In the genomic region with DNA sequence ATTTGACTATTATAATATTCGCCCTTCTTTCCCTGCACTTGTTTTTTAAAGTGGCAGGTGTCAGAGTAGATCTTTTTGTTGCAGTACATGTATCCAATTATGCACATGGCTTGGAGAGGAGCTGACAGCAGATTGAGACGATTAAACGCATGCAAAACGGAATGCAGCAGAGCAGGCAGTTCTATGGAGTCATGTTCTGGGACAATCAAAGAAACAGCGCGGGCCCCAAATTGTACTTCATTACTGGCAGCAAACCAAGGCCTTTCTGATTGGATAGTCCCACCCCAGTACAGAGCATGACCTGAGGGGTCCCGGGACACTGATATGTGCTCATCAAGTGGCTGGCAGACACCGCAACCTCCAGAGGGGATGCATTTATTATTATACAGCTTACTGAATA, we compare ENCODE assay signal across 19 mouse cellular contexts.
DNase-seq lines count a peak whose midpoint lies in the region; ATAC-seq lines count a peak whose summit lies in the region.
"Had no signal": no experiment of that assay in that cellular context is flagged by ENCODE, and none has a peak within 500 bp of the region (broad histone marks: within the 10 kb centered on the region; RNA-seq: fewer than 3 reads in every experiment).

No protein-coding gene starts in this region.

- peaks cover 11% of the 10 kb centered on the region for H3K4me1 ChIP-seq in midbrain, embryonic 11.5 days (ENCODE audit: control insufficient read depth, insufficient read depth, low read length)
- peaks cover 48% of the 10 kb centered on the region for H3K4me1 ChIP-seq in midbrain, embryonic 10.5 days
- H3K4me1 ChIP-seq in midbrain, embryonic 14.5 days (ENCODE audit: control insufficient read depth, insufficient read depth, low read length): peaks cover 23% of the 10 kb centered on the region
- H3K4me1 ChIP-seq: limb, embryonic 12.5 days had no signal

- H3K4me2 ChIP-seq in midbrain, embryonic 11.5 days: no peak overlapping the region
- no peak overlapping the region for H3K4me2 ChIP-seq in midbrain, embryonic 14.5 days (ENCODE audit: low read length)
- H3K4me2 ChIP-seq: heart, embryonic 11.5 days; limb, embryonic 12.5 days; neural tube, embryonic 12.5 days had no signal

- H3K27ac ChIP-seq in midbrain, embryonic 11.5 days (ENCODE audit: low read depth, low read length): no peak overlapping the region
- no peak overlapping the region for H3K27ac ChIP-seq in midbrain, embryonic 10.5 days (replicated peaks)
- no peak overlapping the region for H3K27ac ChIP-seq in midbrain, embryonic 14.5 days (replicated peaks; ENCODE audit: low read depth, low read length)
- H3K27ac ChIP-seq: layer of hippocampus, adult 2 months; limb, embryonic 12.5 days; liver, embryonic 14.5 days; neural tube, embryonic 12.5 days had no signal

- H3K36me3 ChIP-seq in midbrain, embryonic 11.5 days (ENCODE audit: control insufficient read depth, insufficient read depth, low read length): no peaks in the 10 kb centered on the region
- H3K36me3 ChIP-seq in midbrain, embryonic 10.5 days: no peaks in the 10 kb centered on the region
- H3K36me3 ChIP-seq in midbrain, embryonic 14.5 days (ENCODE audit: control insufficient read depth, insufficient read depth, low read length): no peaks in the 10 kb centered on the region
- H3K36me3 ChIP-seq: G1E; limb, embryonic 12.5 days; neural tube, embryonic 12.5 days had no signal

- H3K9ac ChIP-seq in midbrain, embryonic 11.5 days (ENCODE audit: low read length): no peak overlapping the region
- H3K9ac ChIP-seq in midbrain, embryonic 14.5 days (replicated peaks; ENCODE audit: low read length): no peak overlapping the region
- H3K9ac ChIP-seq: limb, embryonic 12.5 days; liver, embryonic 14.5 days; neural tube, embryonic 12.5 days had no signal

- no peaks in the 10 kb centered on the region for H3K9me3 ChIP-seq in midbrain, embryonic 11.5 days (ENCODE audit: control insufficient read depth, low read length)
- H3K9me3 ChIP-seq in midbrain, embryonic 10.5 days (replicated peaks): no peaks in the 10 kb centered on the region
- no peaks in the 10 kb centered on the region for H3K9me3 ChIP-seq in midbrain, embryonic 14.5 days (ENCODE audit: control insufficient read depth, low read length)
- H3K9me3 ChIP-seq: G1E; limb, embryonic 12.5 days; neural tube, embryonic 12.5 days had no signal

- ATAC-seq in midbrain, embryonic 11.5 days (ENCODE audit: low FRiP score): peak; percentile 42; the same call in 1 of the 2 replicates
- peak; percentile 58; the same call in 1 of the 2 replicates for ATAC-seq in midbrain, embryonic 14.5 days (ENCODE audit: low FRiP score, low TSS enrichment)
- ATAC-seq in megakaryocyte-erythroid progenitor cell, adult 5-6 weeks (replicated peaks; ENCODE audit: low FRiP score, low TSS enrichment, poor library complexity, severe bottlenecking): no peak
- ATAC-seq: CD4-positive, CD25-positive, alpha-beta regulatory T cell, adult 4 months; intestine, embryonic 16.5 days had no signal

- WGBS in midbrain, embryonic 11.5 days: 61% methylated on average over 8 of the region's 8 CpGs
- 76% methylated on average over 8 of the region's 8 CpGs for WGBS in midbrain, embryonic 10.5 days
- WGBS in midbrain, embryonic 14.5 days: 19% methylated on average over 8 of the region's 8 CpGs

- no peak overlapping the region for H3K4me3 ChIP-seq in midbrain, embryonic 11.5 days (ENCODE audit: low read depth, low read length)
- H3K4me3 ChIP-seq in midbrain, embryonic 10.5 days: no peak overlapping the region
- H3K4me3 ChIP-seq in midbrain, embryonic 14.5 days (replicated peaks; ENCODE audit: low read depth, low read length): no peak overlapping the region
- H3K4me3 ChIP-seq: layer of hippocampus, adult 2 months; limb, embryonic 12.5 days; neural tube, embryonic 12.5 days had no signal

- H3K27me3 ChIP-seq in midbrain, embryonic 11.5 days (ENCODE audit: control insufficient read depth, insufficient read depth, low read length): no peaks in the 10 kb centered on the region
- H3K27me3 ChIP-seq in midbrain, embryonic 10.5 days (ENCODE audit: low read depth, poor library complexity, severe bottlenecking): no peaks in the 10 kb centered on the region
- H3K27me3 ChIP-seq in midbrain, embryonic 14.5 days (ENCODE audit: control insufficient read depth, insufficient read depth, low read length): no peaks in the 10 kb centered on the region
- H3K27me3 ChIP-seq: limb, embryonic 12.5 days; neural tube, embryonic 12.5 days had no signal

- DNase-seq in cerebellum, postnatal 10 days: peak; percentile 8 to 13
- DNase-seq in cerebellum, adult 11-12 months: no peak
- no peak for DNase-seq in midbrain, embryonic 11.5 days (ENCODE audit: low spot score, missing footprints)
- no peak for DNase-seq in midbrain, embryonic 10.5 days (ENCODE audit: low spot score)
- DNase-seq in midbrain, embryonic 14.5 days: no peak
- no peak for DNase-seq in cerebellum, adult 18-20 months
- no peak for DNase-seq in frontal cortex, adult 2 months (ENCODE audit: extremely low spot score in 1 of 2, low spot score in 1 of 2)
- DNase-seq: cerebellum, postnatal 36 days; right cerebral cortex, postnatal 25 days; thymus, postnatal 14 days had no signal

Comparison
In these comparisons a context has a peak if more than half of its experiments do, and no peak if none do; other contexts are left out.
1. DNase-seq: peak in cerebellum, postnatal 10 days (2 of 2); none in cerebellum, adult 11-12 months (single experiment), midbrain, embryonic 11.5 days (single experiment), midbrain, embryonic 10.5 days (single experiment), midbrain, embryonic 14.5 days (single experiment), cerebellum, adult 18-20 months (0 of 2) and frontal cortex, adult 2 months (0 of 2).